ENCODE assay signal across 20 mouse cellular contexts in the genomic region with DNA sequence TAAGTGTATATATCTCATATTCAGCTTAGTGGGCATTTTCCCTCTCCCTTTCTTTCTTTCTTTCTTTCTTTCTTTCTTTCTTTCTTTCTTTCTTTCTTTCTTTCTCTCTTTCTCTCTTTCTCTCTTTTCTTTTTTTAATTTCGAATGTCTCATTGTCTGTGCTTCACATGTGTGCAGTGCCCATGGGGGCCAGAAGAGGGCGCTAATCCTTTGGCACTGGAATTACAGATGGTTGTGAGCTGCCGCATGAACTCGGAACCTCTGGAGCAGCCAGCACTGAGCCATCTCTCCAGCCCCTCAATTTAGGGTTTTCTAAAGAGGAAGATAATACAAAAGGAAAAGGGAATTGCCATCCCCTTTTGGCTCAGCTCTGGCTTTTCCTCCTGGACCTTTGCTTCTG. TPM values are rescaled to one million over a fixed set of nuclear protein-coding genes. Genes with fewer than 3 reads are reported as not detected.
DNase-seq lines count a peak whose midpoint lies in the region; ATAC-seq and TF ChIP-seq lines count a peak whose summit lies in the region.
"Had no signal": no experiment of that assay in that cellular context is flagged by ENCODE, and none has a peak within 500 bp of the region (broad histone marks: within the 10 kb centered on the region; RNA-seq: fewer than 3 reads in every experiment).

No protein-coding gene starts in this region.

- TF ChIP-seq CTCF in layer of hippocampus, adult 2 months (conservative IDR thresholded peaks at IDR 0.05), result peak; percentile 57

- peak; percentile 28 to 55 for DNase-seq in cerebellum, postnatal 14 days
- DNase-seq in cerebellum, adult 11 months, result no peak
- no peak for DNase-seq in layer of hippocampus, adult 2 months (ENCODE audit: low spot score in 2 of 2)
- no peak for DNase-seq in layer of hippocampus, adult 9-11 months
- DNase-seq in thymus, postnatal 4 days, result peak; percentile 39
- no peak for DNase-seq in thymus, postnatal 36 days
- DNase-seq in adrenal gland, adult (ENCODE audit: inconsistent age in 2 of 2, low spot score in 1 of 2), result no peak
- DNase-seq: kidney, adult 18-20 months; liver, embryonic 13.5 days; right cerebral cortex, postnatal 4 days had no signal

- H3K27ac ChIP-seq in layer of hippocampus, adult 2 months, result no peak overlapping the region
- H3K27ac ChIP-seq: embryonic facial prominence, embryonic 13.5 days; forebrain, embryonic 10.5 days; heart, embryonic 10.5 days; liver, embryonic 13.5 days; macrophage; midbrain, embryonic 15.5 days; neural tube, embryonic 12.5 days had no signal

- no peak for ATAC-seq in granulocyte monocyte progenitor cell, adult 5-6 weeks (replicated peaks; ENCODE audit: poor library complexity, severe bottlenecking)
- ATAC-seq: midbrain, embryonic 15.5 days had no signal

- no peak overlapping the region for H3K4me3 ChIP-seq in layer of hippocampus, adult 2 months
- H3K4me3 ChIP-seq: embryonic facial prominence, embryonic 13.5 days; forebrain, embryonic 10.5 days; heart, embryonic 10.5 days; liver, embryonic 13.5 days; midbrain, embryonic 15.5 days; neural tube, embryonic 12.5 days had no signal

RNA-seq across cellular contexts. Expression of gene Neurog1, which starts 15.4 kb away (rescaled TPM):
- total RNA-seq in layer of hippocampus, adult 2 months (2021), result under 1 TPM in 1 of 2 experiments, not detected in 1; 0.20 TPM
- total RNA-seq in granulocyte monocyte progenitor cell, adult 5-6 weeks (2014; fragmentation: Nextera tagmentation), result not detected in 2 replicates
- not detected in 2 replicates for total RNA-seq in granulocyte monocyte progenitor cell, adult 5-6 weeks (2017)
- total RNA-seq: adrenal gland, adult 18-20 months; hematopoietic stem cell, adult 5-6 weeks; left cerebral cortex, adult 8-10 months had no signal

RNA-seq across cellular contexts. Expression of gene Cxcl14, which starts 29.0 kb away (rescaled TPM):
- 100 to 1,000 TPM; 123 to 125 TPM for total RNA-seq in layer of hippocampus, adult 2 months (2021)
- 0.85 TPM in 1 of 2 replicates, not detected in the other for total RNA-seq in granulocyte monocyte progenitor cell, adult 5-6 weeks (2014; fragmentation: Nextera tagmentation)
- not detected in 2 replicates for total RNA-seq in granulocyte monocyte progenitor cell, adult 5-6 weeks (2017)

Comparison
In these comparisons a context has a peak if more than half of its experiments do, and no peak if none do; other contexts are left out.
1. DNase-seq: peak in cerebellum, postnatal 14 days (2 of 2) and thymus, postnatal 4 days (single experiment); none in cerebellum, adult 11 months (single experiment), layer of hippocampus, adult 2 months (0 of 2), layer of hippocampus, adult 9-11 months (single experiment), thymus, postnatal 36 days (0 of 2) and adrenal gland, adult (0 of 2).
2. RNA of gene Cxcl14, which starts 29.0 kb away (total RNA-seq): 123 to 125 TPM in layer of hippocampus, adult 2 months; 0.85 TPM in granulocyte monocyte progenitor cell, adult 5-6 weeks; every median in the first group is over 10 times any median in the second.